In the genomic region with DNA sequence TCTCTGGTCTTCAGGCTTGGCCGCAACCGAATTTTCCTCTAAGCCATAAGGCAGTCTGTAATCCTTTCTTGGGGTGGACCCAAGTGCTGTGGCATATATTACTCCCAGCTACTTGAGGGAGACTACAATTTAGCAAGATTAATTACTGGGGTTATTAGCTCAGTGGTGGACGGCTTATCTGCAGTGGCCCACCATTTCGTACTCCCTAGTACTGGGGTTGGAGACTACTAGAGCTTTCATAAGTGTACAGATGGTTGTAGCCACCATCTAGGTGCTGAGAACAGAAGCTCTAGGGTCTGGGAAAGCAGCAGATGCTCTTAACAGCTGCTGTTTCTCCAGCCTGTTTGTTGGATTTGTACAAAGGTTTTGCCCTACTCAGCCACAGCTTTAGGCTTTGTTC, we compare ENCODE assay signal across 8 mouse cellular contexts. TPM values are rescaled to one million over a fixed set of nuclear protein-coding genes. Genes with fewer than 3 reads are reported as not detected.
DNase-seq lines count a peak whose midpoint lies in the region; ATAC-seq and TF ChIP-seq lines count a peak whose summit lies in the region.

No protein-coding gene starts in this region.

- no peaks in the 10 kb centered on the region for H3K36me3 ChIP-seq in kidney, adult 2 months (ENCODE audit: control insufficient read depth, insufficient read depth, low read length)
- peaks cover 31% of the 10 kb centered on the region for H3K36me3 ChIP-seq in hindbrain, postnatal 0 days (ENCODE audit: insufficient read depth, low read length)
- peaks cover 23% of the 10 kb centered on the region for H3K36me3 ChIP-seq in neural tube, embryonic 11.5 days (ENCODE audit: control insufficient read depth, insufficient read depth, low read length)

- WGBS in kidney, adult 2 months: 10% methylated on average over 4 of the region's 4 CpGs
- WGBS in hindbrain, postnatal 0 days: 22% methylated on average over 4 of the region's 4 CpGs
- WGBS in neural tube, embryonic 11.5 days: 32% methylated on average over 4 of the region's 4 CpGs

- H3K27me3 ChIP-seq in kidney, adult 2 months (replicated peaks; ENCODE audit: control insufficient read depth, insufficient read depth, low read length): no peaks in the 10 kb centered on the region
- no peaks in the 10 kb centered on the region for H3K27me3 ChIP-seq in hindbrain, postnatal 0 days (ENCODE audit: insufficient read depth, low read length)
- no peaks in the 10 kb centered on the region for H3K27me3 ChIP-seq in neural tube, embryonic 11.5 days (ENCODE audit: control insufficient read depth, insufficient read depth, low read length)

- no peak for DNase-seq in kidney, adult 2 months
- DNase-seq in kidney, postnatal 36 days: no peak
- peak; percentile 38 for DNase-seq in hindbrain, postnatal 0 days (ENCODE audit: low spot score)
- no peak for DNase-seq in neural tube, embryonic 11.5 days (ENCODE audit: low spot score)
- DNase-seq in spleen, adult 18-20 months: no peak
- no peak for DNase-seq in cerebellum, postnatal 25 days

- H3K4me2 ChIP-seq in hindbrain, postnatal 0 days (ENCODE audit: low read depth, low read length): peak overlapping the region; percentile 90
- peak overlapping the region; percentile 72 for H3K4me2 ChIP-seq in neural tube, embryonic 11.5 days (ENCODE audit: low read depth)

- TF ChIP-seq CTCF in kidney, adult 2 months (conservative IDR thresholded peaks at IDR 0.05; ENCODE audit: insufficient read depth, insufficient read length, low read depth, low read length): no peak
- no peak for TF ChIP-seq CTCF in hindbrain, postnatal 0 days (IDR thresholded peaks at IDR 0.05; ENCODE audit: low read depth)

- H3K4me1 ChIP-seq in kidney, adult 2 months (ENCODE audit: control insufficient read depth, insufficient read depth, low read length): peaks cover 7% of the 10 kb centered on the region; the same call in 1 of the 2 replicates
- peaks cover 5% of the 10 kb centered on the region for H3K4me1 ChIP-seq in brown adipose tissue, adult 24 weeks (ENCODE audit: control insufficient read depth, insufficient read depth, insufficient read length, low read length)
- H3K4me1 ChIP-seq in hindbrain, postnatal 0 days (ENCODE audit: insufficient read depth, low read length): peaks cover 17% of the 10 kb centered on the region
- peaks cover 10% of the 10 kb centered on the region; the same call in 1 of the 2 replicates for H3K4me1 ChIP-seq in neural tube, embryonic 11.5 days (ENCODE audit: control insufficient read depth, insufficient read depth, low read length)

- no peak overlapping the region for H3K27ac ChIP-seq in kidney, adult 2 months (ENCODE audit: insufficient read depth, low read depth, low read length)
- no peak overlapping the region for H3K27ac ChIP-seq in brown adipose tissue, adult 24 weeks (replicated peaks; ENCODE audit: low read depth, low read length)
- peak overlapping the region; percentile 95 for H3K27ac ChIP-seq in hindbrain, postnatal 0 days
- peak overlapping the region; percentile 30; the same call in 1 of the 2 replicates for H3K27ac ChIP-seq in neural tube, embryonic 11.5 days (ENCODE audit: low read depth, low read length)

- peak overlapping the region; percentile 91 for H3K9ac ChIP-seq in hindbrain, postnatal 0 days (replicated peaks; ENCODE audit: low read length)
- H3K9ac ChIP-seq in neural tube, embryonic 11.5 days (ENCODE audit: low read length): peak overlapping the region; percentile 84

- ATAC-seq in hindbrain, postnatal 0 days: no peak
- ATAC-seq in neural tube, embryonic 11.5 days (ENCODE audit: insufficient read depth, low FRiP score, low TSS enrichment): no peak
- no peak for ATAC-seq in megakaryocyte progenitor cell, adult 5-6 weeks (replicated peaks; ENCODE audit: poor library complexity)

- TF ChIP-seq POLR2A in kidney, adult 2 months (IDR thresholded peaks at IDR 0.05; ENCODE audit: low read depth, low read length): no peak

- no peaks in the 10 kb centered on the region for H3K9me3 ChIP-seq in hindbrain, postnatal 0 days (ENCODE audit: low read length)
- no peaks in the 10 kb centered on the region for H3K9me3 ChIP-seq in neural tube, embryonic 11.5 days (ENCODE audit: control insufficient read depth, low read length)

- H3K4me3 ChIP-seq in kidney, adult 2 months (ENCODE audit: insufficient read depth, low read depth, low read length): peak overlapping the region; percentile 89
- H3K4me3 ChIP-seq in brown adipose tissue, adult 24 weeks (ENCODE audit: insufficient read depth, low read depth, low read length): peak overlapping the region; percentile 89
- peak overlapping the region; percentile 85 for H3K4me3 ChIP-seq in hindbrain, postnatal 0 days (ENCODE audit: low read length)
- H3K4me3 ChIP-seq in neural tube, embryonic 11.5 days (ENCODE audit: low read depth, low read length): peak overlapping the region; percentile 74

RNA-seq across cellular contexts. Expression of a gene that starts 1.0 kb away (rescaled TPM):
- 278 and 338 TPM in 2 replicates for polyA plus RNA-seq in kidney, adult 2 months (2012; rRNA removed)
- polyA plus RNA-seq in brown adipose tissue, adult 24 weeks (2012; ENCODE audit: insufficient read depth, insufficient read length, missing spikeins): 139 and 189 TPM in 2 replicates
- total RNA-seq in hindbrain, postnatal 0 days (2014; rRNA removed): 223 and 263 TPM in 2 replicates
- polyA plus RNA-seq in hindbrain, postnatal 0 days (2015; fragmentation: Nextera tagmentation; extraction: Ambion mirVana): 395 and 408 TPM in 2 replicates
- 517 and 527 TPM in 2 replicates for polyA plus RNA-seq in neural tube, embryonic 11.5 days (2014; fragmentation: Nextera tagmentation; extraction: Ambion mirVana)
- total RNA-seq in megakaryocyte progenitor cell, adult 5-6 weeks (2015): 466 and 518 TPM in 2 replicates
- 761 and 799 TPM in 2 replicates for total RNA-seq in megakaryocyte progenitor cell, adult 5-6 weeks (2017)

RNA-seq across cellular contexts. Expression of a gene that starts 8.5 kb away (rescaled TPM):
- polyA plus RNA-seq in kidney, adult 2 months (2012; rRNA removed): 1.1 and 1.6 TPM in 2 replicates
- polyA plus RNA-seq in brown adipose tissue, adult 24 weeks (2012; ENCODE audit: insufficient read depth, insufficient read length, missing spikeins): 0.46 TPM in 1 of 2 replicates, not detected in the other
- 7.1 and 8.8 TPM in 2 replicates for total RNA-seq in hindbrain, postnatal 0 days (2014; rRNA removed)
- polyA plus RNA-seq in hindbrain, postnatal 0 days (2015; fragmentation: Nextera tagmentation; extraction: Ambion mirVana): 12.8 and 13.2 TPM in 2 replicates
- polyA plus RNA-seq in neural tube, embryonic 11.5 days (2014; fragmentation: Nextera tagmentation; extraction: Ambion mirVana): 3.4 and 4.9 TPM in 2 replicates
- total RNA-seq in megakaryocyte progenitor cell, adult 5-6 weeks (2015): 0.17 and 0.37 TPM in 2 replicates
- total RNA-seq in megakaryocyte progenitor cell, adult 5-6 weeks (2017): 0.81 and 0.96 TPM in 2 replicates

Comparison
In these comparisons a context has a peak if more than half of its experiments do, and no peak if none do; other contexts are left out.
1. H3K27ac ChIP-seq: peak in hindbrain, postnatal 0 days (single experiment) and neural tube, embryonic 11.5 days (single experiment); none in kidney, adult 2 months (single experiment) and brown adipose tissue, adult 24 weeks (single experiment).
2. Peak in every context shown above with its lines, with median percentiles within 50 percentile points of each other: H3K4me3 ChIP-seq.